Mouse (Mus musculus): ENCODE measurements around the gene Rfx2. TPM values are rescaled to one million over a fixed set of nuclear protein-coding genes. Genes with fewer than 3 reads are reported as not detected.

The Rfx2 gene
- polyA plus RNA-seq, 1 experiment from 2014 or later = 13.6 TPM

- no peak overlapping the region for H3K9ac ChIP-seq
- WGBS (ENCODE audit: insufficient replicate concordance) = 42% methylated on average over 3 of the region's 3 CpGs
- ATAC-seq = 0 out of 2 replicates have a peak, but pooled peaks have one; percentile 17
- peaks cover 52% of the 10 kb centered on the region for H3K4me1 ChIP-seq
- H3K27me3 ChIP-seq (replicated peaks) = peaks cover 11% of the 10 kb centered on the region
- no peak overlapping the region for H3K4me2 ChIP-seq
- peaks cover 10% of the 10 kb centered on the region for H3K36me3 ChIP-seq
- no peak overlapping the region for H3K4me3 ChIP-seq
- no peak overlapping the region for H3K27ac ChIP-seq
- no peaks in the 10 kb centered on the region for H3K9me3 ChIP-seq (replicated peaks)
Observed at GRCm38 (mm10) chr17:56810245-56810644, 20.6 kb downstream of the Rfx2 start.

- no peaks in the 10 kb centered on the region for H3K9me3 ChIP-seq (replicated peaks)
- WGBS (ENCODE audit: insufficient replicate concordance) = 13% methylated on average over 9 of the region's 9 CpGs
- peaks cover 24% of the 10 kb centered on the region for H3K36me3 ChIP-seq
- ATAC-seq = peak; percentile 65
- H3K27ac ChIP-seq = no peak overlapping the region
- H3K27me3 ChIP-seq (replicated peaks) = peaks cover 9% of the 10 kb centered on the region
- H3K4me3 ChIP-seq = no peak overlapping the region
- peaks cover 35% of the 10 kb centered on the region for H3K4me1 ChIP-seq
- H3K9ac ChIP-seq = no peak overlapping the region
- H3K4me2 ChIP-seq = no peak overlapping the region
Observed at GRCm38 (mm10) chr17:56808518-56808917, 22.3 kb downstream of the Rfx2 start.

- H3K9ac ChIP-seq = no peak overlapping the region
- no peaks in the 10 kb centered on the region for H3K9me3 ChIP-seq (replicated peaks)
- WGBS (ENCODE audit: insufficient replicate concordance) = 85% methylated on average over 1 of the region's 1 CpGs
- H3K27me3 ChIP-seq (replicated peaks) = peaks cover 7% of the 10 kb centered on the region
- ATAC-seq = no peak
- H3K4me2 ChIP-seq = no peak overlapping the region
- peaks cover 51% of the 10 kb centered on the region for H3K36me3 ChIP-seq
- H3K27ac ChIP-seq = no peak overlapping the region
- peaks cover 23% of the 10 kb centered on the region for H3K4me1 ChIP-seq
- H3K4me3 ChIP-seq = no peak overlapping the region
Observed at GRCm38 (mm10) chr17:56805784-56806183, 25.0 kb downstream of the Rfx2 start.

DNA sequence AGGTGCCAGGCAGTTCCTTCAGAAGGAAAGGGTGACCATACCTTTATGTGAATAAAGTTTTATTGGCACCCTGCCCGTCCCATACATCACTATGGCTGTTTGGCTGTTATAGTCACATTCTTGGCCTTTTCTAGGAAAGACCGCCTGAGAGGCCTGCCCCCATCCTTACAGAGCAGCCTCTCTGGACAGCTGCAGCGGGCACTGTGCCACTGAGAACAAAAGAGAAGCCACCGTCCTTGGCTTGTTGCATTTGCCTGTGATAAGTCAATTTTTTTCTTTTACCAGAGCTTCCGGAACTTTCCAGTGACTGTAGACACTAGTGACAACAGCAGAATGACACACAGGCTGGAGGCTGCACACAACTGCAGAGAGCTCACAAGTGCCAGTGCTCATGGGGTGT is 25.9 kb downstream of the Rfx2 start:
- H3K4me3 ChIP-seq = no peak overlapping the region
- WGBS (ENCODE audit: insufficient replicate concordance) = 77% methylated on average over 5 of the region's 5 CpGs
- no peaks in the 10 kb centered on the region for H3K9me3 ChIP-seq (replicated peaks)
- no peak overlapping the region for H3K4me2 ChIP-seq
- peaks cover 12% of the 10 kb centered on the region for H3K27me3 ChIP-seq (replicated peaks)
- no peak for ATAC-seq
- H3K9ac ChIP-seq = no peak overlapping the region
- H3K27ac ChIP-seq = no peak overlapping the region
- peaks cover 14% of the 10 kb centered on the region for H3K4me1 ChIP-seq
- H3K36me3 ChIP-seq = peaks cover 59% of the 10 kb centered on the region

DNA sequence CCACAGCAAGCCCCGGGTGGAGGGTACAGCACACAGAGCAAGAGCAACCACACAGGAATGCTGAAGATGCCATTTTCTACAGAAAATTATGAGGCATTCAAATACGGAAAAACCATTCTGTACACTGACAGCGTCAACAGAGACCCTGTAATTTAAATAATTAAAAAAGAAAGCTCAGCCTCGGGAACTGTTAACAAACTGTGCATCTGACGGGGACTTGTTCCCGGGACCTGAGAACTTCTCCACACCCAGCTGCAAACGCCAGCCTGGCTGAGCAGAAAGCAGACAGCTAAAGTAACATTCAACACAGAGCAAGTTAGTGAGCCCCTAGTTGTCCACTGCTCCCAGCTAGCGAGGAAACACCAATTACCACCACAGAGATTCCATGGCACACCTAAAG is 28.7 kb downstream of the Rfx2 start:
- Histone ChIP-seq H3K9ac (no peak overlapping the region), H3K27me3 (replicated peaks) (peaks cover 5% of the 10 kb centered on the region; the same call in 1 of the 2 replicates), H3K4me2 (no peak overlapping the region), H3K9me3 (replicated peaks) (no peaks in the 10 kb centered on the region), H3K4me1 (no peaks in the 10 kb centered on the region), H3K36me3 (peaks cover 74% of the 10 kb centered on the region), H3K27ac (no peak overlapping the region), H3K4me3 (no peak overlapping the region)
- no peak for ATAC-seq
- 76% methylated on average over 8 of the region's 8 CpGs for WGBS (ENCODE audit: insufficient replicate concordance)

- no peak for ATAC-seq
- H3K27ac ChIP-seq = no peak overlapping the region
- WGBS (ENCODE audit: insufficient replicate concordance) = 67% methylated on average over 3 of the region's 3 CpGs
- H3K4me2 ChIP-seq = no peak overlapping the region
- no peak overlapping the region for H3K9ac ChIP-seq
- 0 out of 2 replicates have a peak, but pooled peaks cover 5% of the 10 kb centered on the region for H3K27me3 ChIP-seq (replicated peaks)
- peaks cover 64% of the 10 kb centered on the region for H3K36me3 ChIP-seq
- no peaks in the 10 kb centered on the region for H3K9me3 ChIP-seq (replicated peaks)
- H3K4me1 ChIP-seq = peaks cover 6% of the 10 kb centered on the region
- no peak overlapping the region for H3K4me3 ChIP-seq
Observed at GRCm38 (mm10) chr17:56799276-56799675, 31.5 kb downstream of the Rfx2 start.

- Histone ChIP-seq H3K27ac (peak overlapping the region; percentile 95), H3K36me3 (peaks cover 28% of the 10 kb centered on the region), H3K4me2 (peak overlapping the region; percentile 68), H3K4me3 (peak overlapping the region; percentile 48), H3K9me3 (replicated peaks) (no peaks in the 10 kb centered on the region), H3K27me3 (replicated peaks) (no peaks in the 10 kb centered on the region), H3K4me1 (peaks cover 41% of the 10 kb centered on the region), H3K9ac (peak overlapping the region; percentile 65)
- WGBS (ENCODE audit: insufficient replicate concordance) = 38% methylated on average over 6 of the region's 6 CpGs
- ATAC-seq = peak; percentile 93
Observed at GRCm38 (mm10) chr17:56793614-56794319, 37.0 kb downstream of the Rfx2 start.

- peak overlapping the region; percentile 32 for H3K9ac ChIP-seq
- peaks cover 46% of the 10 kb centered on the region for H3K4me1 ChIP-seq
- peaks cover 27% of the 10 kb centered on the region for H3K36me3 ChIP-seq
- H3K27ac ChIP-seq = peak overlapping the region; percentile 95
- H3K4me3 ChIP-seq = no peak overlapping the region
- no peak for ATAC-seq
- WGBS (ENCODE audit: insufficient replicate concordance) = 73% methylated on average over 3 of the region's 3 CpGs
- no peaks in the 10 kb centered on the region for H3K9me3 ChIP-seq (replicated peaks)
- no peak overlapping the region for H3K4me2 ChIP-seq
- H3K27me3 ChIP-seq (replicated peaks) = no peaks in the 10 kb centered on the region
Observed at GRCm38 (mm10) chr17:56792588-56792987, 38.2 kb downstream of the Rfx2 start.

DNA sequence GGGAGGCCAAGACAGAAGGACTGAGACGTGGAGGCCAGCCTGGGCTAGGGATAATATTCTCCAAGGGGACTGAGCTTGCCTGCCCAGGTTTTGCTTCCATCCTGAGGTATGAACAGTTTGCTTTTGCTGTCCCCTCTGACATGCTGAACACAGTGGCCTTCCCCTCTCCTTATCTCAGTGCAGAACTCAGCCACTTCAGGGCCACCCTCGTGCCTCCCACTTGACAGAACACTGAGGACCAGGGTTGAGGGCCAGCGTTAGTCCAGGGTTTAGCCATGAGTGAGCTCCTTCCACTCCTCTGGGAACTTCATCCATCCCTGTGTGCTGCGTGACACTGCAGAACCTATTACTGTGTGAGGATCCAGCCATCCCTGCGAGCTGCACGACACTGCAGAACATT is 41.5 kb downstream of the Rfx2 start:
- Histone ChIP-seq H3K4me2 (no peak overlapping the region), H3K4me3 (no peak overlapping the region), H3K27me3 (replicated peaks) (no peaks in the 10 kb centered on the region), H3K9me3 (replicated peaks) (no peaks in the 10 kb centered on the region), H3K36me3 (peaks cover 52% of the 10 kb centered on the region), H3K9ac (peak overlapping the region; percentile 24; the same call in 1 of the 2 replicates), H3K27ac (peak overlapping the region; percentile 51), H3K4me1 (peaks cover 41% of the 10 kb centered on the region)
- 73% methylated on average over 6 of the region's 6 CpGs for whole genome bisulfite sequencing (ENCODE audit: insufficient replicate concordance)
- ATAC-seq = no peak

GRCm38 (mm10) chr17:56788886-56789285 is 41.9 kb downstream of the Rfx2 start:
- Histone ChIP-seq H3K36me3 (peaks cover 56% of the 10 kb centered on the region), H3K27me3 (replicated peaks) (no peaks in the 10 kb centered on the region), H3K9ac (peak overlapping the region; percentile 24; the same call in 1 of the 2 replicates), H3K27ac (peak overlapping the region; percentile 51), H3K4me2 (no peak overlapping the region), H3K4me1 (peaks cover 37% of the 10 kb centered on the region), H3K9me3 (replicated peaks) (no peaks in the 10 kb centered on the region), H3K4me3 (no peak overlapping the region)
- ATAC-seq = peak; percentile 33; the same call in 1 of the 2 replicates
- WGBS (ENCODE audit: insufficient replicate concordance) = 69% methylated on average over 3 of the region's 3 CpGs

DNA sequence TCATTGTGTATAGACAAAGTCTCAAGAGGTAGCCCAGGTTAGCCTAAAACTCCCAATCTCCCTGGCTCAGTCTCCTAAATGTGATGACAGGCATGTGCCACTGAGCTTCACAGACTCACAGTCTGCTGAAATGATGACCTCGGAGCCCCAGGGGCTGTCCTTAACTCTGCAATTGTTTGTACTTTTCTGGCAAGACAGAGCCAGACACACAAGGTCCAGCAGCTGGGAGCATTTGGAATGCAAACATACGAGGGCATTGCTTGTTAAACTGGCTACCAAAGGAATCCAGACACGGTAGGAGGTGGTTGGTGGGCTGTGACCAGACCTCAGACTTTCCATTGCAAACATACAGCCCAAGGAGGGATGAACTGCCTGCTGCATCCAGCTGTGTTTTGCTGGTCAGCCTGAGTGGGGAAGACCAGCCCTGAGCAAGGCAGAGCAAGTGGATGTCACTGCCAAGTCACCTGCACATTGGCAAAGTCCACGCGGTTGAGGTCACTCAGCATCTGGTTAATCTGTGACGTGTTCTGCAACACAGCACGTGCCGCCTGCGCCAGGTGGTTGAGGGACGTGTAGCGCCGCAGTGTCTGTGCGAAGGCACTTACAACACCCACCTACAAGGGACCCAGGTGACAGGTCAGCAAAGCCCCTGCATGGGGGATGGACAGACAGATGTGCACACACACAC is 50.4 kb downstream of the Rfx2 start:
- H3K9me3 ChIP-seq (replicated peaks) = peaks cover 8% of the 10 kb centered on the region; the same call in 1 of the 2 replicates
- H3K4me3 ChIP-seq = no peak overlapping the region
- 84% methylated on average over 13 of the region's 13 CpGs for WGBS (ENCODE audit: insufficient replicate concordance)
- H3K36me3 ChIP-seq = peaks cover 90% of the 10 kb centered on the region
- no peak overlapping the region for H3K27ac ChIP-seq
- peaks cover 3% of the 10 kb centered on the region; the same call in 1 of the 2 replicates for H3K4me1 ChIP-seq
- no peaks in the 10 kb centered on the region for H3K27me3 ChIP-seq (replicated peaks)
- no peak overlapping the region for H3K9ac ChIP-seq
- ATAC-seq = 0 out of 2 replicates have a peak, but pooled peaks have one; percentile 22
- H3K4me2 ChIP-seq = no peak overlapping the region

DNA sequence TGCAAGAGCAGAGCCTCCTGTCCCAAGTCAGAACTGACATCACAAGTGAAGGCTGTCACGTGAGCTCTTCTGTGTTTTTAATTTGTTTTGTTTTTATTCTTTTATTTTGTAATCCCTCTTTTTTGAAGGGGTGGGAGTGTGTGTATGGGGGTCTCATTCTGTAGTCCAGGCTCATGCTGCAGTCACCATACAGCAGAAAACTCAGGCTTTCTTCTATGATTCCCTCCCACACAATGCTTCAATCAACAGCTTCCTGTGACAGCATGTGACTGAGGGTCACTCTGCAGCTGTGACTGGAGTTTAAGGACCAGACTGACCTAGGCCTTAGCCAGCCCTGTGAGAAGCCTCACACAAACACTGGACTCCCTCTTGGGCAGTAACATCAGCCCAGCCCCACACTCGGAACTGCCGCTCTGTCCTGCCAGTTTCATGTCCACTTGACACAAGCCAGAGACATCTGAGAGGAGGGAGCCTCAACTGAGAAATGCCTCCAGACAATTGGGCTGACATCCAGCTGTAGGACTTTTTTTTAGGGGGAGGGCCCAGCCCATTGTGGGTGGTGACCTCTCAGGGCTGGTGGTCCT is 51.9 kb downstream of the Rfx2 start:
- H3K27me3 ChIP-seq (replicated peaks) = no peaks in the 10 kb centered on the region
- H3K4me3 ChIP-seq = no peak overlapping the region
- no peak overlapping the region for H3K4me2 ChIP-seq
- peaks cover 7% of the 10 kb centered on the region for H3K4me1 ChIP-seq
- no peak for ATAC-seq
- peaks cover 75% of the 10 kb centered on the region for H3K36me3 ChIP-seq
- WGBS (ENCODE audit: insufficient replicate concordance) = 66% methylated on average over 3 of the region's 3 CpGs
- H3K9ac ChIP-seq = no peak overlapping the region
- no peak overlapping the region; the same call in 1 of the 2 replicates for H3K27ac ChIP-seq
- peaks cover 8% of the 10 kb centered on the region; the same call in 1 of the 2 replicates for H3K9me3 ChIP-seq (replicated peaks)
